Mouse (Mus musculus) thymus, adult 2 months (tissue): Measurements from ENCODE around the gene Evc2. TPM values are rescaled to one million over a fixed set of nuclear protein-coding genes. Genes with fewer than 3 reads are reported as not detected.

Source experiments
- DNase-seq: peaks from one replicate; pipeline ENCODE4 v3.0.0; 2021
- H3K27ac ChIP-seq: fragments of 200-500 bp; 2 replicates; pipeline ENCODE4 v1.5.1; 2012; ENCODE audit warnings: low read length, control low read depth; ENCODE audit not compliant: control insufficient read depth, insufficient read depth
- H3K27me3 ChIP-seq: fragments of 200-500 bp; 2 replicates; pipeline ENCODE4 v1.6.1; 2012; ENCODE audit warnings: mild to moderate bottlenecking, low read length, moderate library complexity, mixed read lengths; ENCODE audit not compliant: control insufficient read depth, insufficient read depth
- H3K36me3 ChIP-seq: fragments of 200-500 bp; 2 replicates; pipeline ENCODE4 v1.6.1; 2012; ENCODE audit warnings: mild to moderate bottlenecking, low read length, moderate library complexity; ENCODE audit not compliant: control insufficient read depth, insufficient read depth
- H3K4me1 ChIP-seq: fragments of 200-500 bp; replicated peaks from 2 replicates; pipeline ENCODE4 v1.6.1; 2012; ENCODE audit warnings: low read length; ENCODE audit not compliant: control insufficient read depth, insufficient read depth
- H3K4me3 ChIP-seq: fragments of 200-500 bp; 2 replicates; pipeline ENCODE4 v1.5.1; 2012; ENCODE audit warnings: mild to moderate bottlenecking, low read length, control low read depth, moderate library complexity; ENCODE audit not compliant: control insufficient read depth, insufficient read depth
- CTCF ChIP-seq: fragments of 200-500 bp; IDR thresholded peaks from 2 replicates; pipeline ENCODE4 v1.5.1; 2012; ENCODE audit warnings: mild to moderate bottlenecking, control low read depth, low read length, moderate library complexity, borderline replicate concordance; ENCODE audit not compliant: control insufficient read depth, poor library complexity, insufficient read depth; ENCODE audit errors: extremely low read depth
- POLR2A ChIP-seq: fragments of 200-500 bp; IDR thresholded peaks from 2 replicates; pipeline ENCODE4 v1.6.1; 2012; ENCODE audit warnings: mild to moderate bottlenecking, low read length, control low read depth, moderate library complexity; ENCODE audit not compliant: control insufficient read depth, poor library complexity, insufficient read depth; ENCODE audit errors: extremely low read depth
- WGBS: fragments of 180-500 bp; shearing (Covaris S2); methylation state at CpG from one replicate; pipeline ENCODE4 v1.1.7; 2018; 5-methylcytosine and 5-hydroxymethylcytosine counted together
- polyA plus RNA-seq: library from polyadenylated mRNA; depleted of rRNA; stranded (reverse); fragments of >200 nt; gene quantifications from 2 replicates; pipeline ENCODE4 v1.2.3, GENCODE M21; 2012

Gene Evc2
- polyA plus RNA-seq, 1 experiment: 7.2 TPM

DNA sequence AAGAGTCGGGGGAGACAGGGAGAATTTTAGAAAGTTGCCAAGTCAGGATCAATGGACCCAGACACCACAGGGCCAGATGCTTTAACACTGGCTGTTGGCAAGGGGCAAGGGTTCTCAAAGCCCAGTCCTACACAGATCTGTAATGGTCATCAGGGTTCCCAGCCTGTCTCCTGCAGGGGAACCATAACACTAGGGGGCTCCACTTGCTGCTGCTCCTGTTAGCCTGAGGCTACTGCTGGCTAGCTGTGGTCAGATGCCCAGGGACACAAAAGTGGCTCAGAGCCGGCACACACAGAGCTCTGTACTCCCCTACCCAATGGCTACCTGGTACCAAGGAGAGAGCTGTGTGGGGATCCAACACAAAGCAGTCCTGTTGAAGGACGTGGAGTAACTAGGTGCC lies 97.1 kb downstream of the Evc2 start:
- TF ChIP-seq CTCF (no peak), POLR2A (no peak)
- H3K4me1 ChIP-seq: no peaks in the 10 kb centered on the region
- no peak overlapping the region for H3K4me3 ChIP-seq
- H3K36me3 ChIP-seq: no peaks in the 10 kb centered on the region
- H3K27ac ChIP-seq: no peak overlapping the region
- DNase-seq: no peak
- whole genome bisulfite sequencing: 81% methylated on average over 3 of the region's 3 CpGs
- H3K27me3 ChIP-seq: no peaks in the 10 kb centered on the region

DNA sequence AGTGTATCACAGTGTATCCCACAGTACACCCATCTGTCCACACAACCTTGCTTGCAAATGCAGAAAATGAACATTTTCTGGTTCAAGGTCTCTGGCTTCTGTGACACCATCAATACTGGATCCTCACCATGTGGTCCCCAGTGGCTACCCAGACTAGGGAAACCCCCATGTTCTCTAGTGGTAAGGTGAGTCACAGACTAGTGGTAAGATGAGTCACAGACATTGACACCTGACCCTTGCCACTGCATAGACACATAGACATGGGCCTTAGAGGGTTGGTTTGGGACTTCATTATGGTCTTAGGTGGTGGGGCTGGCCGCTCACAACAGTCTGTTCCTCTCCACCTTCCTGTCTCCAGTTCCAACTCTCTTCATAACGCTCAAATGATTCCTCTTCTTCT lies 104.5 kb downstream of the Evc2 start:
- Histone ChIP-seq H3K27me3 (no peaks in the 10 kb centered on the region), H3K36me3 (no peaks in the 10 kb centered on the region), H3K4me1 (no peaks in the 10 kb centered on the region), H3K27ac (no peak overlapping the region), H3K4me3 (no peak overlapping the region)
- no peak for TF ChIP-seq CTCF
- no peak for DNase-seq
- WGBS: 78% methylated on average over 2 of the region's 2 CpGs

DNA sequence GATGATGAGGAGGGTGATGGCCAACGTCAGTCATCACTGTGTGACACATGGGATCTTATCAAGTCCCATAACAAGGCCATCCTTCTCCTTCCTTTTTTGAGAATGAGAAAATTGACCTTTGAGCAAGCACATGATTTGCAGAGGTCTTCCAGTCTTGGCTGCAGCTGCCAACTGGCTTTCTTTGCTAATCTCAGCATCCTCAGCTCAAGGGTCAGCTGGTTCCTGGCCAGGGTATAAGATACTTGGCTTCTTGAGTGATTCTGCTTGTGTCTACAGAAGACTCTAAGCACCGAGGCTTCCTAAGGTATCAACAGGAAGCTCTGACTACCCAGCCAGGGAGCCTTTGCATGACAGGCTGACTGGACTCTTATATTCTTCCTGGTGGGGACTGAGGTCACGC lies 109.2 kb downstream of the Evc2 start:
- no peak overlapping the region for H3K27ac ChIP-seq
- TF ChIP-seq POLR2A (no peak), CTCF (no peak)
- H3K36me3 ChIP-seq: no peaks in the 10 kb centered on the region
- 76% methylated on average over 3 of the region's 3 CpGs for WGBS
- H3K4me1 ChIP-seq: no peaks in the 10 kb centered on the region
- DNase-seq: no peak
- H3K4me3 ChIP-seq: no peak overlapping the region
- H3K27me3 ChIP-seq: no peaks in the 10 kb centered on the region

DNA sequence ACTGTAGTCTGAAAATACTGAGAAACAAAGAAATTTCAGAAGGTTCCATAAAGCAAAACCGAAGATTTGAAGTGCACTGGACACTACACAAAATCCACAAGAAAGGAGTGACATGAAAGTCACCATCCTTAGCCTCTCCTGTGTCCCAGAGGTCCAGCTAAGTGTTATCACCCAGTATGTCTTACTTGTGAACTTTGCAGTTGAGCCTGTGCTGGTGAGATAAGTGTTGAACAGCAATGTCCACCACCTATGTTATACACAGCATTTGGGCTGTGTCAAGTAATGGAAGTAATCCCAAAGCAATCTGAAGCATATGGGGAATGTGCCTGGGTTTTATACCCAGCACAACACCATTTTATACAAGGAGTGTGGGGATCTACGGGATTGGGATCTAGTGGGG lies 118.3 kb downstream of the Evc2 start:
- TF ChIP-seq POLR2A (no peak), CTCF (no peak)
- H3K27me3 ChIP-seq: no peaks in the 10 kb centered on the region
- H3K4me1 ChIP-seq: no peaks in the 10 kb centered on the region
- H3K4me3 ChIP-seq: no peak overlapping the region
- H3K27ac ChIP-seq: no peak overlapping the region
- no peaks in the 10 kb centered on the region for H3K36me3 ChIP-seq
- DNase-seq: no peak
- 62% methylated on average over 2 of the region's 2 CpGs for WGBS

DNA sequence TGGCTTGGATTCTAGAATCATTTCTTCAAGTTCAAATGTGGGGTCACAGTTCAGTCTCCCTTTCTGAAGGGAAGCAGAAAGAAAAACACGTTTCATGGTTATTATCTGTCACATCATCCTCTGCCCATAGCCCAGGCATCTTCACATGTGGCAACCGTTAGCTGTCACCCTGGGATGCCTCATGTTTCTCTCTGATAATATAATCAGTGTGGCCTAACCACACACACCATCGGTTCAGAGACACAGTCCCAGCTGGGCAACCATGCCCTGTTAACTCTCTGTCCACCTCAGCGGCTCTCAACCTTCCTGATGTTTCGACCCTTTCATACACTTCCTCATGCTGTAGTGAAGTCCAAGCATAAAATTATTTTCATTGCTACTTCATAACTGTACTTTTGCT lies 118.9 kb downstream of the Evc2 start:
- no peak for DNase-seq
- Histone ChIP-seq H3K27me3 (no peaks in the 10 kb centered on the region), H3K27ac (no peak overlapping the region), H3K4me3 (no peak overlapping the region), H3K36me3 (no peaks in the 10 kb centered on the region), H3K4me1 (no peaks in the 10 kb centered on the region)
- WGBS: 89% methylated on average over 5 of the region's 5 CpGs
- TF ChIP-seq POLR2A (no peak), CTCF (no peak)

DNA sequence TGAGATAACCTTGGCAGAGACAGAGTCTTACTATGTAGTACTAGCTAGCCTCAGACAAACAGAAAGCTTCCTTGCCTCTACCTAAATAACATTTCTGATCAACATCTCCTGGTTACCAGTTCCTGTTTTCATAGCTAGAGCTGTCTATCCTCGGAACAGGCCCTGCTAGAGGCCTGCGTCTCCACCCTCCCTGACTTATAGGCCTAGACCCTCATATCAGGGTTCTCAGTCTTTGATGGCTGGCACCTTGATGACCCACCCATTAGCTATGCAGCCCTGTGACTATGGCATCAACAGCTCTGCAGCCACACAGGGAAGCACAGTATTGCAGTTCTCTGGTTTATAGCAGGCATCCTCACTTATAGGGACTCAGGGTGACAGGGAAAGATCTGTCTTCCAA lies 119.5 kb downstream of the Evc2 start:
- Histone ChIP-seq H3K4me1 (no peaks in the 10 kb centered on the region), H3K36me3 (no peaks in the 10 kb centered on the region), H3K4me3 (no peak overlapping the region), H3K27me3 (no peaks in the 10 kb centered on the region), H3K27ac (no peak overlapping the region)
- 77% methylated on average over 2 of the region's 2 CpGs for WGBS
- DNase-seq: no peak
- TF ChIP-seq POLR2A (no peak), CTCF (no peak)

DNA sequence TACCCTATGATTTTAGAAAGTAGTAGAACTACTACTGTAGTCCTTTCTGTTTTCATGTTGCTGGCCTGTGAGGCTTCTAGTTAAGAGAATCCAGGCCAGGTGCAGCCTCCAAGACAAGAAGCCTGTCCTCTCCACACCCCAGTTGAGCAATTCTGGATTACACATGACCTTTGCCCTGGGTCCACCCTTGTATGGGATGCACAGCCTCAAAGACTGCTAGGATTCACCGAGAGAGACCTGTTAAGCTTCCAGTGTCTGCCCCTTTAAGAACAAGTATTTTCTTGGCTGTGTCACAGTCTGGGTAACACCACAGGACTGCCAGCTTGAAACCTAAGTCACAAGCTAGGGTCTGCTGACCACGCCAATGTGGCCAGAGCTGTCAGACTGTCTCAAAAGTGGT lies 119.9 kb downstream of the Evc2 start:
- TF ChIP-seq POLR2A (no peak), CTCF (no peak)
- 88% methylated on average over 2 of the region's 2 CpGs for WGBS
- no peaks in the 10 kb centered on the region for H3K36me3 ChIP-seq
- no peak for DNase-seq
- H3K4me3 ChIP-seq: no peak overlapping the region
- H3K4me1 ChIP-seq: no peaks in the 10 kb centered on the region
- H3K27me3 ChIP-seq: no peaks in the 10 kb centered on the region
- H3K27ac ChIP-seq: no peak overlapping the region

DNA sequence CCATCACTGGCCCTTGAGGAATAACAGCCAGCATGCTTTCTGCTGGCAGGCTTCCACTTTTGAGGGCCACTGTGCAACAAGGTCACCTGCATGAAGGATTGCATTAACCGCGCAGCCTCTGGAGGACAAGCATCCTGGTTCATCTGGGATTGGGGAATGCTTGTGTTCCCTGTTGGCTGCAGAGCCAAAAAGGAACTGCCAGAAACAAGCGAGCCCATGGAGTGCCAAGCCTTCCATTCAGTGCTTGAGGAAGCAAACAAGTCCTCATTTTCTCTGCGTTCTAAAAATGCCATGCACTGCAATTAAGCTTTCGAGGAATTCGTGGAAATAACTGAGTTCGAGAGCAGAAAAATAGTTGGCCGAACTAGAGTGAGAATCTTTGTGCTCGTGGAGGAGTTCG lies 127.2 kb downstream of the Evc2 start:
- Histone ChIP-seq H3K36me3 (no peaks in the 10 kb centered on the region), H3K4me3 (no peak overlapping the region), H3K4me1 (no peaks in the 10 kb centered on the region), H3K27me3 (no peaks in the 10 kb centered on the region), H3K27ac (no peak overlapping the region)
- TF ChIP-seq CTCF: no peak
- TF ChIP-seq POLR2A: no peak
- DNase-seq: no peak
- WGBS: 93% methylated on average over 10 of the region's 10 CpGs
